Mouse (Mus musculus) CH12.LX (cell line): Measurements from ENCODE around the gene Kat2a.

Experiments used
- CTCF ChIP-seq, 2 experiments: IDR thresholded peaks in 1 of 2; conservative IDR thresholded peaks in 1 of 2; 2 replicates each; pipeline ENCODE4 v1.5.1; 2011 to 2012; ENCODE audit warnings: low read depth in 2 of 2, low read length in 2 of 2, improper control_type of control experiment in 1 of 2, inconsistent platforms in 1 of 2, mild to moderate bottlenecking in 1 of 2, moderate library complexity in 1 of 2
- E2F4 ChIP-seq: IDR thresholded peaks from 2 replicates; pipeline ENCODE4 v1.6.1; 2011; ENCODE audit warnings: low read depth, low read length, improper control_type of control experiment; ENCODE audit not compliant: insufficient replicate concordance
- EP300 ChIP-seq: IDR thresholded peaks from 2 replicates; pipeline ENCODE4 v1.6.1; 2011; ENCODE audit warnings: low read length, improper control_type of control experiment
- ETS1 ChIP-seq: conservative IDR thresholded peaks from 2 replicates; pipeline ENCODE4 v1.6.1; 2012; ENCODE audit warnings: low read depth, mild to moderate bottlenecking, inconsistent platforms, low read length, improper control_type of control experiment, moderate library complexity
- GABPA ChIP-seq: IDR thresholded peaks from 2 replicates; pipeline ENCODE4 v1.6.1; 2012; ENCODE audit warnings: low read depth, low read length, improper control_type of control experiment, inconsistent platforms; ENCODE audit not compliant: insufficient replicate concordance
- HCFC1 ChIP-seq: IDR thresholded peaks from 2 replicates; pipeline ENCODE4 v1.6.1; 2012; ENCODE audit warnings: low read depth, mild to moderate bottlenecking, inconsistent platforms, low read length, improper control_type of control experiment
- JUND ChIP-seq: conservative IDR thresholded peaks from 2 replicates; pipeline ENCODE4 v1.6.1; 2011; ENCODE audit warnings: low read depth, low read length, improper control_type of control experiment
- MAZ ChIP-seq: IDR thresholded peaks from 2 replicates; pipeline ENCODE4 v1.6.1; 2012; ENCODE audit warnings: low read depth, mild to moderate bottlenecking, inconsistent platforms, low read length, improper control_type of control experiment, moderate library complexity
- NRF1 ChIP-seq: IDR thresholded peaks from 2 replicates; pipeline ENCODE4 v1.6.1; 2014; ENCODE audit warnings: low read depth, mild to moderate bottlenecking, inconsistent platforms, low read length, improper control_type of control experiment, moderate library complexity
- POLR2A ChIP-seq: IDR thresholded peaks from 2 replicates; pipeline ENCODE4 v1.6.1; 2011; ENCODE audit warnings: low read depth, mild to moderate bottlenecking, improper control_type of control experiment, low read length
- USF1 ChIP-seq: IDR thresholded peaks from 2 replicates; pipeline ENCODE4 v1.6.1; 2014; ENCODE audit warnings: low read depth, mild to moderate bottlenecking, inconsistent platforms, low read length, improper control_type of control experiment

DNA sequence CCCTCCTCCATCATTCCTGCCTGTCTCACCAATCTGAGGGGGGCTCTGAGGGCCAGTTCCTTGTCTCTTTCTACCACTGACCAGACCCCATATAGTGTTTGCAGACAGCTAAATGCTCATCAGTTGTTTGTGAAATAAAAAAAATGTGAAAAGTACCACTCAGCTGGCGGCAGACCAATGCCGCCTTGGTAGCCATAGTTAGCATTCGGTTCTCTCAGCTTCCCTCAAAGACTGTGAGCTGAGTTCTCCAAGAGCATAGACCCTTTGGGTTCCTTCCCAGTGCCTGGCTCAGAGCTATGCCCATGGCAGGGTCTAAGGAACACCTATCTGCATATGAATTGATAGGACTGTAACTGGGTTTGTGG lies 42.4 kb upstream of the Kat2a start:
- TF ChIP-seq EP300 (no peak), JUND (no peak), E2F4 (no peak), NRF1 (no peak), USF1 (no peak), CTCF (conservative IDR thresholded peaks at IDR 0.05 in 1 of 2, IDR thresholded peaks at IDR 0.05 in 1 of 2; ENCODE audit: low read depth in 2 of 2, low read length in 2 of 2) (no peak), HCFC1 (no peak), POLR2A (no peak), GABPA (no peak), ETS1 (no peak), MAZ (no peak)
